Mouse (Mus musculus) adrenal gland, adult (tissue): ENCODE measurements around the gene Unc5b.
A peak's percentile ranks its signal among the peaks of the same experiment; 100 is the strongest.
"Not testable (repeated sequence)": the region's sequence is repeated elsewhere in the genome, so short reads cannot be mapped to it uniquely, and the experiment has no call there.

Experiments used
- DNase-seq, 2 experiments: peaks; one replicate each; pipeline ENCODE4 v3.0.0; 2022 to 2023; ENCODE audit warnings: low spot score in 1 of 2; ENCODE audit not compliant: inconsistent age in 2 of 2

The Unc5b gene

GRCm38 (mm10) chr10:60831379-60831778 is at the start of gene Unc5b:
Unc5b (minus strand) TSS chr10:60831581.
- peak; percentile 96 to 99 for DNase-seq

- DNase-seq: no peak
Measured at GRCm38 (mm10) chr10:60879817-60880216, 48.4 kb upstream of the Unc5b start.

- DNase-seq: no peak
Measured at GRCm38 (mm10) chr10:60877075-60877474, 45.7 kb upstream of the Unc5b start.

- DNase-seq: peak; percentile 44 to 82
Measured at GRCm38 (mm10) chr10:60875011-60875410, 43.6 kb upstream of the Unc5b start.

GRCm38 (mm10) chr10:60863318-60863717 is 31.9 kb upstream of the Unc5b start:
- no peak for DNase-seq

GRCm38 (mm10) chr10:60862477-60863293 is 31.3 kb upstream of the Unc5b start:
- DNase-seq: no peak

- not testable (repeated sequence) for DNase-seq
Measured at GRCm38 (mm10) chr10:60845271-60845670, 13.9 kb upstream of the Unc5b start.

- peak in 1 of 2 experiments; percentile 27 for DNase-seq
Measured at GRCm38 (mm10) chr10:60838816-60839215, 7.4 kb upstream of the Unc5b start.

- DNase-seq: peak; percentile 71 to 93
Measured at GRCm38 (mm10) chr10:60834949-60835348, 3.6 kb upstream of the Unc5b start.

GRCm38 (mm10) chr10:60832664-60833173 is 1.3 kb upstream of the Unc5b start:
- DNase-seq: peak; percentile 9 to 21

GRCm38 (mm10) chr10:60830556-60831350 is 628 bp downstream of the Unc5b start:
- DNase-seq: peak in 1 of 2 experiments; percentile 26

GRCm38 (mm10) chr10:60830000-60830399 is 1.4 kb downstream of the Unc5b start:
- peak; percentile 5 to 31 for DNase-seq

- DNase-seq: peak in 1 of 2 experiments; percentile 8
Measured at GRCm38 (mm10) chr10:60829071-60829470, 2.3 kb downstream of the Unc5b start.

GRCm38 (mm10) chr10:60827901-60828670 is 3.3 kb downstream of the Unc5b start:
- no peak for DNase-seq

- DNase-seq: peak in 1 of 2 experiments; percentile 32
Measured at GRCm38 (mm10) chr10:60827266-60827665, 4.1 kb downstream of the Unc5b start.

GRCm38 (mm10) chr10:60826461-60827237 is 4.7 kb downstream of the Unc5b start:
- DNase-seq: peak in 1 of 2 experiments; percentile 64

- DNase-seq: no peak
Measured at GRCm38 (mm10) chr10:60825955-60826354, 5.4 kb downstream of the Unc5b start.

- DNase-seq: peak in 1 of 2 experiments; percentile 20
Measured at GRCm38 (mm10) chr10:60823744-60824143, 7.6 kb downstream of the Unc5b start.

- DNase-seq: peak in 1 of 2 experiments; percentile 20
Measured at GRCm38 (mm10) chr10:60822641-60823425, 8.5 kb downstream of the Unc5b start.
